Mouse (Mus musculus): ENCODE results near the gene Gpr146. TPM values are rescaled to one million over a fixed set of nuclear protein-coding genes. Genes with fewer than 3 reads are reported as not detected.

Gene Gpr146
- polyA plus RNA-seq, 1 experiment from 2014 or later, result 14.7 TPM

MicroRNAs within 50 kb of the gene (microRNA counts, 519-probe panel; counts per million panel counts)
- microRNA mmu-miR-339-3p, result not detected
- not detected for microRNA mmu-miR-339-5p

Small RNA genes within 50 kb of the gene (microRNA-seq; reads per million reads assigned to microRNA genes)
- gene Mir339, result 442 reads per million, percentile 72 among the genes with 10 or more reads in this experiment

Other genes with a start within 250 kb of the Gpr146 start
- 10.1 and 12.3 TPM in 2 replicates for gene Prkar1b, start 227.7 kb upstream of the Gpr146 start, polyA plus RNA-seq (2015; fragmentation: Nextera tagmentation; extraction: Ambion mirVana)
- gene Dnaaf5, start 227.5 kb upstream of the Gpr146 start, polyA plus RNA-seq (2015; fragmentation: Nextera tagmentation; extraction: Ambion mirVana), result 5.0 and 8.5 TPM in 2 replicates
- 32.4 and 38.9 TPM in 2 replicates for gene Sun1, start 177.1 kb upstream of the Gpr146 start, polyA plus RNA-seq (2015; fragmentation: Nextera tagmentation; extraction: Ambion mirVana)
- 132 and 146 TPM in 2 replicates for gene Get4, start 125.4 kb upstream of the Gpr146 start, polyA plus RNA-seq (2015; fragmentation: Nextera tagmentation; extraction: Ambion mirVana)
- 1.9 and 3.1 TPM in 2 replicates for gene Adap1, start 52.1 kb upstream of the Gpr146 start, polyA plus RNA-seq (2015; fragmentation: Nextera tagmentation; extraction: Ambion mirVana)
- 69.7 and 77.3 TPM in 2 replicates for gene Cox19, start 26.3 kb upstream of the Gpr146 start, polyA plus RNA-seq (2015; fragmentation: Nextera tagmentation; extraction: Ambion mirVana)
- 0.47 TPM in 1 of 2 replicates, not detected in the other for gene Cyp2w1, start 25.1 kb upstream of the Gpr146 start, polyA plus RNA-seq (2015; fragmentation: Nextera tagmentation; extraction: Ambion mirVana)
- gene C130050O18Rik, start 27.6 kb downstream of the Gpr146 start, polyA plus RNA-seq (2015; fragmentation: Nextera tagmentation; extraction: Ambion mirVana), result 0.63 and 0.76 TPM in 2 replicates
- 1.5 and 5.4 TPM in 2 replicates for gene Gper1, start 45.5 kb downstream of the Gpr146 start, polyA plus RNA-seq (2015; fragmentation: Nextera tagmentation; extraction: Ambion mirVana)
- gene 3110082I17Rik, start 82.8 kb downstream of the Gpr146 start, polyA plus RNA-seq (2015; fragmentation: Nextera tagmentation; extraction: Ambion mirVana), result 15.5 and 19.5 TPM in 2 replicates
- 7.2 and 9.8 TPM in 2 replicates for gene Zfand2a, start 106.9 kb downstream of the Gpr146 start, polyA plus RNA-seq (2015; fragmentation: Nextera tagmentation; extraction: Ambion mirVana)
- gene Uncx, start 165.8 kb downstream of the Gpr146 start, polyA plus RNA-seq (2015; fragmentation: Nextera tagmentation; extraction: Ambion mirVana), result not detected in 2 replicates

Data from heart, embryonic 15.5 days (tissue).